Mouse (Mus musculus): ENCODE data around the gene Vmn1r125.
"Not testable (repeated sequence)": the region's sequence is repeated elsewhere in the genome, so short reads cannot be mapped to it uniquely, and the experiment has no call there.

Gene Vmn1r125

GRCm38 (mm10) chr7:21271879-21272278, at the start of gene Vmn1r125:
TSS of gene Vmn1r125 (plus strand) at chr7:21272179.
- DNase-seq: not testable (repeated sequence)

DNA sequence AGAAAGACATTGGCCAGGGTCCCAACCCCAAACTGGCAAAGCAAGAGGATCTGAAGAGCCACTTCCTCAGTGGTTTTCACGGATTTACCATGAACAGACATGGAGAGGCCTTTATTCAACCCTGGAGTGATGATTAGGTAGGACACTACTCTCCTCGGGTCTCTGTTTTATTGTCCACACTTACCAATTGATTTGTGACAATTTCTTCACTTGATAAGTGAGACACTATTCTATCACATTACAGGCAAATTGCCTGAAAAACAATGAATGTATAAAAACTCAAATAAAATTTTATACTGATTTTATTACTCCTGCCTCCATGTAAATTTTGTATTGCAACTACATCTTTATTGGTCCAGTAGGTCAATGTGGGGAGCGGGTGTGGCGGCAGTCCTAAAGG, 11.5 kb upstream of the Vmn1r125 start, which contains the start of gene Vmn1r124:
Vmn1r124 (minus strand) TSS at position 101 of the 400 bp plus-strand sequence.
- not testable (repeated sequence) for DNase-seq

DNA sequence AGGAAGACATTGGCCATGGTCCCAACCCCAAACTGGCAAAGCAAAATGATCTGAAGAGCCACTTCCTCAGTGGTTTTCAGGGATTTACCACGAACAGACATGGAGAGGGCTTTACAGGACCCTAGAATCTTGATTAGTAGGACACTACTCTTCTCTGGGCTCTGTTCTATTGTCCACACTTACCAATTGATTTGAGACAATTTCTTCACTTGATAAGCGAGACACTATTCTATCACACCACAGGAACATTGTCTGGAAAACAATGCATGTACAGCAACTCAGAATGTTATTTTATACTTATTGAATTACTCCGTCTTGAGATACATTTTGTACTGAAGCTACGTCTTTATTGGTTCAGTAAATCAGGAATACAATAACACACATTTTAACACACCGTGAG, 29.4 kb downstream of the Vmn1r125 start, which contains the start of gene Vmn1r126:
Vmn1r126 (minus strand) TSS at position 101 of the 400 bp plus-strand sequence.
- not testable (repeated sequence) for DNase-seq

DNA sequence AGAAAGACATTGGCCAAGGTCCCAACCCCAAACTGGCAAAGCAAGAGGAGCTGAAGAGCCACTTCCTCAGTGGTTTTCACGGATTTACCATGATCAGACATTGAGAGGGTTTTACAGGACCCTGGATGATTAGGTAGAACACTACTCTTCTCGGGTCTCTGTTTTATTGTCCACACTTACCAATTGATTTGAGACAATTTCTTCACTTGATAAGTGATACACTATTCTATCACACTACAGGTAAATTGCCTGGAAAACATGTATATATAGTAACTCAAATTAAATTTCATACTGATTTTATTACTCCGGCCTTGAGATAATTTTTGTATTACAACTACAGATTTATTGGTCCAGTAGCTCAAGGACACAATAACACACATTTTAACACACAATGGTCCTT, 47.8 kb downstream of the Vmn1r125 start, which contains the start of gene Vmn1r127:
Vmn1r127 (minus strand) TSS at position 101 of the 400 bp plus-strand sequence.
- DNase-seq: not testable (repeated sequence)

Measured in cerebellum, adult 8-10 months (tissue).